Mouse (Mus musculus) adrenal gland, adult 18-20 months (tissue): ENCODE data around the gene Nf2. TPM values are rescaled to one million over a fixed set of nuclear protein-coding genes. Genes with fewer than 3 reads are reported as not detected.

Experiments used
- DNase-seq, 2 experiments: peaks; one replicate each; pipeline ENCODE4 v3.0.0; 2021 to 2022; ENCODE audit warnings: low spot score in 2 of 2
- long read RNA-seq, 2 experiments: library from polyadenylated mRNA; stranded (forward); transcript quantifications; one replicate each; pipeline ENCODE4 v2.0.0; 2021
- total RNA-seq, 2 experiments: library from RNA; stranded (reverse); gene quantifications; 1 replicate in 1 of 2; 2 replicates in 1 of 2; pipeline ENCODE4 v1.2.3; 2021

Nf2 gene
- 100 to 1,000 TPM in 1 of 2 experiments, 10 to 100 TPM in 1; 63.4 to 136 TPM for total RNA-seq
- long read RNA-seq, experiment 1, full-length matches to known transcripts = 31 of 48 reads
- long read RNA-seq, experiment 1, partial matches to known transcripts = 5 of 48 reads
- long read RNA-seq, experiment 1, other reads (novel, unspliced or antisense) = 12 of 48 reads
- long read RNA-seq, experiment 2, full-length matches to known transcripts = 13 of 86 reads
- long read RNA-seq, experiment 2, partial matches to known transcripts = 34 of 86 reads
- long read RNA-seq, experiment 2, other reads (novel, unspliced or antisense) = 39 of 86 reads

DNA sequence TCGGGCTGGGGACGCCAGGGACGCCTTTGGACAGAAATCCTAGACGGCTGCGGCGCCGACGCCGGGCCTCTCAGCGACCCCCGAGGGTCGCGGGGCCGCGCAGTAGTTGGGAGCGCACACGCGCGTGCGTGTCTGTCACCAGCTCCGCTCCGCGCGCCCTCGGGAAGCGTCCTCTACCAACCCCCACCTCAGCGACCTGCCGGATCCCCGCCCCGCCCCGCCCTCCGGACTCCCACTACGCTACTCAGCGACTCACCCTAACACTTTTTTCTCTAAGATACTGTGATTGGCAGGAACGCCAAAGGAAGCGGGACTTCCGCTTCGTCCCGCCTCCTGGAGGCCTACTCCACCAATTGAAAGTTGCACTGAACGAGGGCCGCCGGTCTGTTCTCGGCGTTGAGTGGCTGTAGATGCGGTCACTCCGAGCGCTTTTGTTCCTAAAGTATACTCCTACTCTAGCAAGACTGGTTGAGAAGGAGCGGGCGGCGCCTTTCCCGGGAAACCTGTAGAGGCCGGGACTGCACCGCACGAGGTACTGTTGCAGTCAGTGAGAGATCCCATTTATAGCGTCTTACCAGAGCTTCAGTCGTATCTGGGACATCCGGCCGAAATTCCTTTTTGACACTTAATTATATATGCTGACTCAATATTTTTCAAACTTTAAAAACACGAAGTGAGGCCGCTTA, at the start of gene Nf2:
TSS of gene Nf2 (minus strand) at position 279 of the 686 bp plus-strand sequence.
- peak; percentile 83 for DNase-seq

DNA sequence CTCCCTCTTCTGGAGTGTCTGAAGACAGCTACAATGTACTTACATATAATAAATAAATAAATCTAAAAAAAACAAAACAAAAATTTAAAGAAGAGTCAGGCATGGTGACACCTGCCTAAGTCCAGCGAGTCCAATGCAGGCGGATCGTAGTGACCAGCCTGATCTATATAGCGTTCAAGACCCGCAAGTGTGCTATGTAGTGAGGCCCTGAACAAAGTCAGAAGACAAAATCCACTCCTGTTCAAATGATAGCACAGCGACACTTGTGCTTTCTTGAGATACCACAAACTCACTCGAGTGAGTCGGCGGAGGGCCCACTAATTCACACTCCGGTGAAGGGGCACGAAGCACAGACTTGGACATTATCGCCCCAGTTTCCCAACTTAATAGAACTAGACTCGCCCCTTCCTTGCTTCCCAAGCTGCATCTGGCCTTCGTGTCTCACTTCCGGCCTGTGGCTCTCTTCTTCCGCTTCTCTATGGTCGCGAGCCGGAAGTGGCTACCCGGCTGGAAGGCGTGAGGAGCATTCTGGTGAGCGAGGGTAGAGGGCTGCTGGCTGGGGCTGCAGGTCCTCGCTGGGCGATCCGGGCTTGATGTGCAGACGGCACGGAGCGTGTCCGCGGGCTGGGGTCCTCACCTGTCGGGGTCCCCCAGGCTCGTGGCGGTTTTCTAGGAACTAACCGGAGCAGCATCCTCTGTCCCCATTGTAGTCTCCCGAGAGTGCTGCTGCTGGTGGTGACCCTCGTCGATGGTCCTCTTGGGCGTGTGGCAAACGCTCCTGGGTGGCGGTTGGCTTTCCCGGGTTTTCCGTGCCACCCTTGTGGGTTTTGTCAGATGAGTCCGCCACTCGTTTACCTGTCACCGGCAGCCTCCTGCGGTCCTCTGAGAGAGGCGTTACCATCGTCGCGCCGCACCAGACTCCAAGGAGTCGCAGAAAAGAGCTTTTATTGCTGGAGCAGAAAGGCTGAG, 45.8 kb upstream of the Nf2 start, which contains the start of gene Thoc5:
TSS of gene Thoc5 (plus strand) at position 473 of the 969 bp plus-strand sequence.
- peak; percentile 68 to 70 for DNase-seq

GRCm38 (mm10) chr11:4886987-4887386, 37.7 kb upstream of the Nf2 start:
- DNase-seq = no peak

DNA sequence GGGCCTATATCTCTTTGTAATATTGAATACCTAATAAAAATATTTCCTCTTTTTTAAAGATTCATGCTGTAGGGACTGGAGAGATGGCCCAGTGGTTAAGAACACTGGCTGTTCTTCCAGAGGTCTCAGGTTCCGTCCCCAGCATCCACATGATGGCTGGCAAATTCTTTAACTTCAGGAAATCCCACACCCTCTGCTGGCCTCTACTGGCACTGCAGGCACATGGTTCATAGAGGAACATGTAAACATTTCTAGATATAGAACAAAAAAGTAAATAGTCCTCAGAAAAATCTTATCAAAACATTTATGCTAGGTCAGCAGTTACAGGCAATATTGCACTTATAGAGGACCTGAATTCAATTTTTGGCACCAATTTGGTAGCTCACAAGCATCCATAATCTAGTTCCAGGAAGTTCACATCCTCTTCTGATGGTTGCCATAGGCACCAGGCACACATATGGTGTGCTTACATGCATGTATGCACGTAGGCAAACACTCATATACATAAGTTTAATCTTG, 36.1 kb upstream of the Nf2 start:
- peak; percentile 36 to 60 for DNase-seq

- peak in 1 of 2 experiments; percentile 40 for DNase-seq
These were observed 33.7 kb upstream of the Nf2 start for GRCm38 (mm10) chr11:4882892-4883627.

- DNase-seq = no peak
These were observed 31.8 kb upstream of the Nf2 start for GRCm38 (mm10) chr11:4881087-4881486.

DNA sequence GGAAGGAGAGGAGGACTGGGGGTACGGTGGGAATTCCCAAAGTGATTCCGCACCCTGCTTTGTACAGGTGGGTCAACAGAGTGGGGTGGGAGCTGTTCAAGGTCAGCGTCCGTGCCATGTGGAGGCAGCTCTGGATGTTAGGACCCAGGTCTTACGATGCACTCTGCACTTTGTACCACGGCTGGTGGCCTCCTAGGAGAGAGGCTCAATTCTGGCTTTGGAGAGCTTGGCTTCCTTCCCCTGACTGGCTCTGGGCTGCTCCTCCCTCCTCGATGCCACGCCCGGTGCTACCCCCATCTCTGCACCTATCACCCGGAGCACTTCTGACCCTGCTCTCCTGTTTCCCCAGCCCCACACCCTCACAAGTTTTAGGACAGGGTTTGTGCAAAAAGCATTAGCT, 25.2 kb upstream of the Nf2 start:
- DNase-seq = no peak

DNA sequence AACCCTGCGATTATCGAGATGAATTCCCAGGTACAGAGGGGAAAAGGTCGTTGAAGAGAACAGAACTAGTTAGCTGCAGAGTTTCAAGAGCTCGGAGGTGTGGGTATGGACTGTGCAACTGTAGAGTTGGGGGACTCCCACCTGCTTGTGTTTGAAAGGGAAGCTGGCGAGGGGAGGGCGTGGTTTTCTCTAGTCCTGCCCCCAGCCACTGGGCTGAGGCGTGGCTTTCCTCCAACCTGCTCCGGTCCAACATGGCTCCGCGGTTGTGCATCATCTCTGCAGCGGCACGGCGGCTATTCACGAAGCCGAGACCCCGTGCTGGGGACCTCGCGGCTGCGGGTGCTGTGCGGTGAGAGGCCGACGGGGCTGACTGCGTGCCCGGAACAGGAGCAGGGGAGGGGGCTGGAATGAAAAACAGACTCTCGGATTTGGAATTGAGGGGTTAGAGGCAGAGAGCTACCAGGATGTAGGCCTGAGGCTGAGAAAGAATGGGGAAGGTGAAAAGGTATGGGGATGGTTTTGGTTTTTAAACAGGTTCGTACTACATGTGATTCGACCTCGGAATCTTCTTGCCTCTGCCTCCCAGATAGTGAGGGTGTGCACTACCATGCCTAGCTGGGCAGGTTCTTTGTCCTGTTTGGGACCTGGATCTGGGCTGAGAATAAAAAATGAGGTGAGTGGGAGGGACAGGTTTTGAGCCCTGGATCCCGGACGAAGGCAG, 24.6 kb upstream of the Nf2 start, which contains the start of gene Nipsnap1:
TSS of gene Nipsnap1 (plus strand) at position 197 of the 721 bp plus-strand sequence.
- peak; percentile 64 to 69 for DNase-seq

GRCm38 (mm10) chr11:4865645-4866251, 16.4 kb upstream of the Nf2 start:
- DNase-seq = peak; percentile 58 to 59

DNA sequence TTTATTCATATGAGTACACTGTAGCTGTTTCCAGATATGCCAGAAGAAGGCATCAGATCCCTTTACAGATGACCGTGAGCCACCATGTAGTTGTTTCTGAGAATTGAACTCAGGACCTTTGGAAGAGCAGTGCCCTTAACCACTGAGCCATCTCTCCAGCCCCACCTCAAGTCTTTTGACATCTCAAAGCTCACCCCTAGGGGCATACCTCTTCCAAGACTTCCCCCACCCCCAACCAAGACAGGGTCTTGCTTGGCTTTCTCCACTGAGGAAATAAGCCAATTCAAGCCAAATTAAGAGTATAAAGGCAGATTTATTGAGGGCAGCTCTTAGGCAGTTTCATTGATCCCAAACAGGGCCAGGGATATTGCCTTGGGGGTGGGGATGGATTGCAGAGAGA, 13.4 kb upstream of the Nf2 start:
- no peak for DNase-seq

DNA sequence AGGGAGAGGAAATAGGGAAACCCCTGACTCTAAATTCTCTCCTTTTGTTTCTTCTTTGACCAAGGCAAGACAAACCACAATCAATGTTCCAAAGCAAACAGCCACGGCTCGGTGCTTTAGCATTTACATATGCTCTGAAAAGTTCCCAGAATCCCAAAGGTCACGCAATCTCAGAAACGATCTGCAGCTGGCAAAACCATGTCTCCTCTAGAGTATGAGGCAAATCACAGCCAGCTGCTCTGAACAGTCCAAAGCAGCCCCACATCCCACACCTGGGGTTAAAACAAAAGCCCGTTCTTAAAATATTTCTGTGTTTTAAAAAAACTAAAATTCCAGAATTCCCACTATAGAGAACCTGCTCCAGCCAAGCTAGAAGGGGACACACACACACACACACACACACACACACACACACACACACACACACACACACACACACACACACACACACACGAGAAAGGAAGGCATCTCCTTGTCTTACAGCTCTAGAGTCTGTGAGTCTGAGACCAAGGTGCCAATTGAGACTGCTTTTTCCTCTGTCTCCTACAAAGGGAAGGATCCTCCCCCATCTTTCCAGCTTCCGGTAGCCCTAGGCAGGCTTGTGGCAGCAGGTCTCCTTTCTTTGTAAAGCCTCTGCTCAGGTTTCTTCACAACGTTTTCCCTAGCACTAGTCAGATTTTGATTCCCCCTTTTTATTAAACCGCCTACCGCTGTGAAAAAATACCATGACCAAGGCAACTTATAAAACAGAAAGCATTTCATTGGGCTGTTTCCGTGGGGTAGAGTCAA, 12.7 kb upstream of the Nf2 start:
- no peak for DNase-seq

- DNase-seq = no peak
These were observed 11.7 kb upstream of the Nf2 start for GRCm38 (mm10) chr11:4860986-4861385.

DNA sequence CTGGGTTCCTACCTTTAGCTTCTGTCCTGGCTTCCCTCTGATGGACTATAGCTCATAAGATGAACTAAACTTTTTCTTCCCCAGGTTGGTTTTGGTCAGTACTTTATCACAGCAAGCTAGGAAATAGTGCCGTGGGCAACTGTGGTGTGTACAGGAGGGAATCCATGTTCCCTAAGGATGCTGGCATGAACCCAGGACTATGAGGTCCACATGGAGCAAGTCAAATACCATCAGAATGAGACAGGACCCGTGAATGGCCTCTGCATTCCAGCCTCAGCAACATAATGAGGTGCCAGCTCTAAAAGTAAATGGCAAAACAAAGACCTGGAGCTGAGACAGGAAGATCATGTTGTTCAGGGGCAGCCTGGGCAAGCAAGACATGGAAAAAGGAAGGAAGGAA, 9.1 kb upstream of the Nf2 start:
- DNase-seq = no peak

GRCm38 (mm10) chr11:4854181-4854580, 4.8 kb upstream of the Nf2 start:
- DNase-seq = no peak

DNA sequence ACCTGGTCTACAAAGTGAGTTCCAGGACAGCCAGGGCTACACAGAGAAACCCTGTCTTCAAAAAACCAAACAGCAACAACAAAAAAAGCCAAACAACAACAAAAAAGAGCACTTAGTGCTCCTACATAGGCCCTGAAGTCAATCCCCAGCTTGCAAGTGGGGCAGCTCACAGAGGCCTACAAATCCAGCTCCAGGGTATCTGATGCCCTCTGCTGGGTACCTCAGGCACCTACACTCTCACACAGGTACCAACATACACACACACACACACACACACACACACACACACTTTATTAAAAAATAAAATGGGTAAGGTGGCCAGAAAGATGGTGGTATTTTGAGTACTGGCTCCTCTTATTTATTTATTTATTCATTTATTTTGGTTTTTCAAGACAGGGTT, 3.7 kb upstream of the Nf2 start:
- no peak for DNase-seq

- DNase-seq = no peak
These were observed 1.1 kb upstream of the Nf2 start for GRCm38 (mm10) chr11:4850404-4850803.

DNA sequence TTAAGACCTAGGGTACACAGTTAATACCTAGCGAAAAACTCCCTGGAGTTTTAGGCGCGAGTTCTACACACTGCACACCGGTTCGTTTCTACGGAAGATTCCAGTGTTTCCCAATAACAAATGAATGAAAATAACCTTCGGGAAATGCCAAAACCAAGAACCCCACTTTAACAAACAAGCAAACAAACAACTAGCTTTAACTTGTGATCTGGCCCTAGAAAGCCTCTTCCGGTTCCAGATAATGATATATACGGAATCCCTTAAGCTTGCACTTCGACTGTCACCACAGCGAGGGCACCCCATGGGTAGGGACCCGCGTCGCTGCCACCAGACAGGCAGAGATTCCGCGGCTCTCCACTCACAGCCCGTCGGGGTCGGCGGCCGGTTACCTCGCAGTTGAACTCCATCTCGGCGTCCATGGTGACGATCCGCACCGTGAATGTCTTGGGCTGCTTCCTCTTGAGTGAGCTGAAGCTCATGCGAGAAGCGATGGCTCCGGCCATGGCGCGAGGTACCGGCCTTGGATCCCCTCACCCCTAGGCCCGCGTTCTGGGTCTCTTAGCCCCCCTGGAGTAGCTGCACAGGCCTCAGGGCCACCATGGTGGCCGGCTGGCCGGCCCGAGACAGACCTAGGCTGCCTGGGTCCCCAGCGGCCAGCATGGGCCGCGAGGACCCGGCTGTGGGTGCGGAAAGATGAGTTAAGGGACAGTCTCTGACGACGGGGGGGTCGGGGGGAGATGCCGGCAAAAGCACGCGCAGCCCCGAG, 670 bp downstream of the Nf2 start:
- DNase-seq = peak in 1 of 2 experiments; percentile 50
